Mouse (Mus musculus): Measurements from ENCODE around the gene Slc47a2. TPM values are rescaled to one million over a fixed set of nuclear protein-coding genes. Genes with fewer than 3 reads are reported as not detected.

Slc47a2 gene
- polyA plus RNA-seq, 1 experiment from 2014 or later = not detected

- Histone ChIP-seq H3K4me3 (no peak overlapping the region), H3K36me3 (no peaks in the 10 kb centered on the region), H3K9me3 (peaks cover 3% of the 10 kb centered on the region; the same call in 1 of the 2 replicates), H3K4me1 (peaks cover 13% of the 10 kb centered on the region), H3K27me3 (no peaks in the 10 kb centered on the region), H3K9ac (no peak overlapping the region), H3K27ac (no peak overlapping the region), H3K4me2 (peak overlapping the region; percentile 12; the same call in 1 of the 2 replicates)
- WGBS = 27% methylated on average over 12 of the region's 16 CpGs
- no peak for ATAC-seq (ENCODE audit: insufficient number of reproducible peaks, low FRiP score, low TSS enrichment, low read depth)
These were observed 41.8 kb downstream of the Slc47a2 start for GRCm38 (mm10) chr11:61300716-61301392.

GRCm38 (mm10) chr11:61300205-61300604 is 42.5 kb downstream of the Slc47a2 start:
- Histone ChIP-seq H3K36me3 (no peaks in the 10 kb centered on the region), H3K4me1 (peaks cover 13% of the 10 kb centered on the region), H3K4me2 (no peak overlapping the region), H3K27me3 (no peaks in the 10 kb centered on the region), H3K9me3 (0 out of 2 replicates have a peak, but pooled peaks cover under 1% of the 10 kb centered on the region), H3K9ac (no peak overlapping the region), H3K27ac (no peak overlapping the region), H3K4me3 (no peak overlapping the region)
- 62% methylated on average over 3 of the region's 3 CpGs for WGBS
- no peak for ATAC-seq (ENCODE audit: insufficient number of reproducible peaks, low FRiP score, low TSS enrichment, low read depth)

DNA sequence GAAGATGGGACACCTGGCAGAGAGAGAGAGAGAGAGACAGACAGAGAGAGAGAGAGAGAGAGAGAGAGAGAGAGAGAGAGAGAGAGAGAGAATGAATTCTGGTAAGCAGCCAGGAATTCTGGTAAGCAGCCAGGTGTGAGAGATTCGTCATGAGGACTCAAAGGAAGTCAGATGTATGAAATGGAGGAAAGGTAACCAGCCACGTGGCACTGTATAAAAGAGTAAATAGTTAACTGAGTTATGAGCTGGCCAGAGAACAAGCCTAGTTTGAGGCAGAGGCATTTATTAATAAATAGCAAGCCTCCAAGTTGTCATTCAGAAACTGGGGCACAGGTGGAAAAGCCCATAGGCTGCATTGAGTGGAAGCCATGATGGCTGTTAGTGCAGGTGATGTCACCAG is 44.8 kb downstream of the Slc47a2 start:
- Histone ChIP-seq H3K27ac (no peak overlapping the region), H3K4me3 (no peak overlapping the region), H3K27me3 (no peaks in the 10 kb centered on the region), H3K4me2 (no peak overlapping the region), H3K9ac (no peak overlapping the region), H3K36me3 (no peaks in the 10 kb centered on the region), H3K9me3 (no peaks in the 10 kb centered on the region), H3K4me1 (peaks cover 13% of the 10 kb centered on the region)
- WGBS = 41% methylated on average over 2 of the region's 2 CpGs
- ATAC-seq (ENCODE audit: insufficient number of reproducible peaks, low FRiP score, low TSS enrichment, low read depth) = no peak

DNA sequence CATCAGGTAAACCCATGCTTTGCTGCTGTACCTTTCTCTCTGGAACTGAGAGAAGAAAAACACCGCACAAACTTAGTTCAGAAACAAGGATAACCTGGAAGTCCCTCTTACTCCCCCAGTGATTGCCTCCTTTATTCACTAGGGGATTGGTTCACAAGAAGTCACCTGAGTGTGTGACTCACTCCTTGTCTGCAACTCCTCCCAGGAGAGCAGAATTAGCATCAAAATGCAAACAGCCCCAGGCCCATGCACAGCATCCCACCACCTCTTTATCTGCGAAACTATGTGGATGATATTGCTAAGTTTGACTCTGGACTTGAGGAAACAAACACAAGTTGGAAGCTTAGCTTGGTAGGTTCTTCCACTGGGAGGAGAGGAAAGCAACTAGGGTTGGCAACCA is 45.3 kb downstream of the Slc47a2 start:
- Histone ChIP-seq H3K4me2 (no peak overlapping the region), H3K27ac (no peak overlapping the region), H3K9me3 (no peaks in the 10 kb centered on the region), H3K4me3 (no peak overlapping the region), H3K4me1 (peaks cover 13% of the 10 kb centered on the region), H3K27me3 (no peaks in the 10 kb centered on the region), H3K36me3 (no peaks in the 10 kb centered on the region), H3K9ac (no peak overlapping the region)
- ATAC-seq (ENCODE audit: insufficient number of reproducible peaks, low FRiP score, low TSS enrichment, low read depth) = no peak
- WGBS = 81% methylated on average over 2 of the region's 2 CpGs

GRCm38 (mm10) chr11:61296556-61296955 is 46.1 kb downstream of the Slc47a2 start:
- Histone ChIP-seq H3K36me3 (no peaks in the 10 kb centered on the region), H3K9me3 (no peaks in the 10 kb centered on the region), H3K4me2 (no peak overlapping the region), H3K4me1 (peaks cover 13% of the 10 kb centered on the region), H3K4me3 (no peak overlapping the region), H3K27me3 (no peaks in the 10 kb centered on the region), H3K27ac (no peak overlapping the region), H3K9ac (no peak overlapping the region)
- WGBS = 85% methylated on average over 1 of the region's 1 CpGs
- no peak for ATAC-seq (ENCODE audit: insufficient number of reproducible peaks, low FRiP score, low TSS enrichment, low read depth)

- H3K4me2 ChIP-seq = no peak overlapping the region
- WGBS = 87% methylated on average over 2 of the region's 2 CpGs
- no peak overlapping the region for H3K9ac ChIP-seq
- H3K4me1 ChIP-seq = peaks cover 7% of the 10 kb centered on the region
- no peak for ATAC-seq (ENCODE audit: insufficient number of reproducible peaks, low FRiP score, low TSS enrichment, low read depth)
- H3K27ac ChIP-seq = no peak overlapping the region
- H3K4me3 ChIP-seq = no peak overlapping the region
- no peaks in the 10 kb centered on the region for H3K9me3 ChIP-seq
- no peaks in the 10 kb centered on the region for H3K36me3 ChIP-seq
- no peaks in the 10 kb centered on the region for H3K27me3 ChIP-seq
These were observed 47.1 kb downstream of the Slc47a2 start for GRCm38 (mm10) chr11:61295556-61295955.

GRCm38 (mm10) chr11:61294431-61294830 is 48.2 kb downstream of the Slc47a2 start:
- WGBS = 77% methylated on average over 3 of the region's 3 CpGs
- H3K27ac ChIP-seq = no peak overlapping the region
- H3K36me3 ChIP-seq = no peaks in the 10 kb centered on the region
- no peak overlapping the region for H3K9ac ChIP-seq
- H3K4me2 ChIP-seq = no peak overlapping the region
- ATAC-seq (ENCODE audit: insufficient number of reproducible peaks, low FRiP score, low TSS enrichment, low read depth) = no peak
- peaks cover 3% of the 10 kb centered on the region; the same call in 1 of the 2 replicates for H3K4me1 ChIP-seq
- no peaks in the 10 kb centered on the region for H3K9me3 ChIP-seq
- no peaks in the 10 kb centered on the region for H3K27me3 ChIP-seq
- no peak overlapping the region for H3K4me3 ChIP-seq

GRCm38 (mm10) chr11:61293251-61293650 is 49.4 kb downstream of the Slc47a2 start:
- H3K4me3 ChIP-seq = no peak overlapping the region
- no peak for ATAC-seq (ENCODE audit: insufficient number of reproducible peaks, low FRiP score, low TSS enrichment, low read depth)
- no peak overlapping the region for H3K9ac ChIP-seq
- H3K27me3 ChIP-seq = no peaks in the 10 kb centered on the region
- no peak overlapping the region for H3K4me2 ChIP-seq
- H3K4me1 ChIP-seq = no peaks in the 10 kb centered on the region
- no peak overlapping the region for H3K27ac ChIP-seq
- no peaks in the 10 kb centered on the region for H3K9me3 ChIP-seq
- WGBS = 68% methylated on average over 2 of the region's 2 CpGs
- no peaks in the 10 kb centered on the region for H3K36me3 ChIP-seq

DNA sequence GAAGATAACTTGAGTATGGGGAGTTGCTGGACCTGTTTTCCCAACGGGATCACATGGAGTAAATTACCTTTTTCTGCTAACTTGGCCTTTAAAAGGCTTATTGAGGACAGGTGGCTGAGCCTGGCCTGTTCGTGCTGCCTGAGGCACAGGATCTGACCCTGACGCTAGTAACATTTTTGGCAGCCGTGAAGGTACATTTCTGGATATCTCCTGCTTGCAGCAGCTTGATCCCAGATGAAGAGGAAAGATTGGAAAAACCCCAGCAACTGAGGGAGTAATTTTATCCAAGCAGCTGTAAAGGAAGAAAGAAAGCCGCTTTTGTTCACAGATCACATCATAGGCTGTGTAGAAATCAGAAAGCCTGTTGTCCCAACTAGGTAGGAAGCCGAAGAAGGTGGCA is 58.3 kb downstream of the Slc47a2 start:
- no peaks in the 10 kb centered on the region for H3K27me3 ChIP-seq
- no peak overlapping the region for H3K9ac ChIP-seq
- ATAC-seq (ENCODE audit: insufficient number of reproducible peaks, low FRiP score, low TSS enrichment, low read depth) = no peak
- H3K27ac ChIP-seq = peak overlapping the region; percentile 74
- H3K36me3 ChIP-seq = no peaks in the 10 kb centered on the region
- 23% methylated on average over 6 of the region's 6 CpGs for WGBS
- H3K4me2 ChIP-seq = no peak overlapping the region
- H3K4me1 ChIP-seq = peaks cover 9% of the 10 kb centered on the region
- H3K9me3 ChIP-seq = no peaks in the 10 kb centered on the region
- H3K4me3 ChIP-seq = no peak overlapping the region

DNA sequence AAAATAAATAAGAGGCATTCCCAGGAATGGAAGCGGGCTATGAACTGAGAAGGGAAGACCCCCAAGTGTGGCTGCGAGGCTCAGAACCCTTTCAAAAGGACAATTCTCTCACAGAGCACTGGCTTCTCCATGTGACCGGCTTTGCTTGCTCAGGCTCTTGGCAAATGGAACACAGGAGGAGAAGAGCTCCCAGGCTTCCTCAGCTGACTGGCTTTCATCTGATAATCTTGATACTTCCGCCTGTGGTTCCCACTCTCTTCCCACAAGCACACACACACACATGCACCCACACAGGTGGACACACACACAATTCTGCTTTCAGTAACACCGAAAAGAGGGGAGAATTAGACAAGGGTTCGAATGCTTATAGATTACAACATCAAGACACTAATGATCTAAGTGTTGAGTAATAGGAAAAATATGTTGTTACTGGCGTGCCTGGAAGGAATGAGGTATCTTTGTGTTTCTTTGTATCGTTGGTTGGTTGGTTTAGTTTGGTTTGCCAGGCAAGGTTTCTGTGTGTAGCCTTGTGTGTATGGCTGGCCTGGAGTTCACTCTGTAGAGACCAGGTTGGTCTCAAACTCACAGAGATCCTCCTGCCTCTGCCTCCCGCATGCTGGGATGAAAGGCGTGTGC is 59.1 kb downstream of the Slc47a2 start:
- Histone ChIP-seq H3K9me3 (no peaks in the 10 kb centered on the region), H3K27me3 (no peaks in the 10 kb centered on the region), H3K36me3 (no peaks in the 10 kb centered on the region), H3K27ac (0 out of 2 replicates have a peak overlapping the region, but pooled peaks have one; percentile 74), H3K4me2 (no peak overlapping the region), H3K4me1 (peaks cover 9% of the 10 kb centered on the region), H3K9ac (no peak overlapping the region), H3K4me3 (no peak overlapping the region)
- no peak for ATAC-seq (ENCODE audit: insufficient number of reproducible peaks, low FRiP score, low TSS enrichment, low read depth)
- WGBS = 67% methylated on average over 10 of the region's 10 CpGs

DNA sequence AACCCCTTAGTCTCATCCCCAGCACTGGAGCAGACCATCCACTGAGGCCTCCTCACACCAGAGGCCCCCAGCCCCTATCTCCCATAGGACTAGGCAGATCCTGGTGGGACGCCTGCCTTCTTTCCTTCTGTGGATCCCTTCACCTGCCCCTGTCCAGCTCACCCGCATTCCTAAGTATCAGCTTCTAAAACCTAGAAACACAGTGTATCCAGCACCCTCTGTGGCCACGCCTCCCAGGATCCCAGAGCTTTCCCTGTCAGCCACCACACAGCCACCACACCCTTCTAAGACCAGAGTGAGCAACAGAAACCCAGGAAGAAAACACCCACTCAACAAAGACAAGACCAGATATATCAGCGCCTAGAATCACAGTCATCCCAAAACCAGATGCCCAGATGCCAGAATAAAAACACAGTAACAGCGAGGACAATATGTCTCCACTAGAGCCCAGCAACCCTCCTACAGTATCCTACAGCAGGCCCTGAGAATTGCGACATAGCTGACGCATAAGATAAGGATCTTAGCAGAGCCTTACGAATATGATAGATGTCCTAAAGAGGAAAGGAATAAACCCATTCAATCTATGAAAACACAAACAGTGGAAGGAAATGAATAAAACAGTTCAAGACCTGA is 64.1 kb downstream of the Slc47a2 start:
- Histone ChIP-seq H3K27me3 (no peaks in the 10 kb centered on the region), H3K36me3 (no peaks in the 10 kb centered on the region), H3K27ac (no peak overlapping the region), H3K4me2 (no peak overlapping the region), H3K9me3 (no peaks in the 10 kb centered on the region), H3K4me1 (peaks cover 14% of the 10 kb centered on the region), H3K9ac (no peak overlapping the region), H3K4me3 (no peak overlapping the region)
- WGBS = 74% methylated on average over 8 of the region's 8 CpGs
- ATAC-seq (ENCODE audit: insufficient number of reproducible peaks, low FRiP score, low TSS enrichment, low read depth) = no peak

DNA sequence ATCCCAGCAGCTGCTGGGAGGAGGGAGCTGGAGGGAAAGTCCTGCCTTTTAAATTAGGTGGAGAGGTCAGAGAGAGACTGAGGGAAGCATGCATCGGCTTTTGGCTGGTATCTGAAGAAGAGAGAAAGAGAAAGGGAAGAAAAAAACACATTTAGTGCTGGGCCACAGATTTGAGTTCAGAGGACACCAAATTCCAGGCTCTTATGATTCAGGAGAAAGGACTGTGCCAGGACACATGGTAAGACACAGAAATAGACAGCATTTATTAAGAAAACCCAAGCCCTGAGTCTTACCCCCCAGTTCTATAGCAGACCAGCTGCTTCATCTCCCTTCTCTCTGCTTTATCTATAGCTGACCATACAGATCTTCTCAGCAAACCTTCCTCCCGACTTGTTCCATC is 64.7 kb downstream of the Slc47a2 start:
- Histone ChIP-seq H3K27me3 (no peaks in the 10 kb centered on the region), H3K27ac (peak overlapping the region; percentile 57), H3K4me2 (no peak overlapping the region), H3K4me3 (no peak overlapping the region), H3K4me1 (peaks cover 14% of the 10 kb centered on the region), H3K36me3 (no peaks in the 10 kb centered on the region), H3K9ac (no peak overlapping the region), H3K9me3 (no peaks in the 10 kb centered on the region)
- no peak for ATAC-seq (ENCODE audit: insufficient number of reproducible peaks, low FRiP score, low TSS enrichment, low read depth)
- 42% methylated on average over 2 of the region's 2 CpGs for WGBS
